Mouse (Mus musculus) bone marrow macrophage, adult 2 months (primary cell): Measurements from ENCODE around the gene Dpep2nb. TPM values are rescaled to one million over a fixed set of nuclear protein-coding genes. Genes with fewer than 3 reads are reported as not detected.
A peak's percentile ranks its signal among the peaks of the same experiment; 100 is the strongest.
"Not testable (repeated sequence)": the region's sequence is repeated elsewhere in the genome, so short reads cannot be mapped to it uniquely, and the experiment has no call there.

Source experiments
- H3K27ac ChIP-seq: 2 replicates; pipeline ENCODE4 v1.5.1; 2012; ENCODE audit warnings: low read depth, low read length; ENCODE audit not compliant: insufficient read depth
- H3K4me1 ChIP-seq: 2 replicates; pipeline ENCODE4 v1.6.1; 2012; ENCODE audit warnings: low read length; ENCODE audit not compliant: control insufficient read depth, insufficient read depth
- H3K4me3 ChIP-seq: 2 replicates; pipeline ENCODE4 v1.5.1; 2012; ENCODE audit warnings: mild to moderate bottlenecking, low read length, moderate library complexity; ENCODE audit not compliant: insufficient read depth
- CTCF ChIP-seq: IDR thresholded peaks from 2 replicates; pipeline ENCODE4 v1.5.1; 2012; ENCODE audit warnings: low read depth, mild to moderate bottlenecking, low read length, moderate library complexity
- POLR2A ChIP-seq: IDR thresholded peaks from 2 replicates; pipeline ENCODE4 v1.6.1; 2012; ENCODE audit warnings: mild to moderate bottlenecking, low read depth, low read length, borderline replicate concordance
- polyA plus RNA-seq: library from polyadenylated mRNA; stranded (reverse); fragments of >200 nt; gene quantifications from 2 replicates; pipeline ENCODE4 v1.2.4, GENCODE M21; 2012; ENCODE audit not compliant: missing spikeins, insufficient read depth, insufficient read length

Dpep2nb gene
- polyA plus RNA-seq, 1 experiment = not detected

DNA sequence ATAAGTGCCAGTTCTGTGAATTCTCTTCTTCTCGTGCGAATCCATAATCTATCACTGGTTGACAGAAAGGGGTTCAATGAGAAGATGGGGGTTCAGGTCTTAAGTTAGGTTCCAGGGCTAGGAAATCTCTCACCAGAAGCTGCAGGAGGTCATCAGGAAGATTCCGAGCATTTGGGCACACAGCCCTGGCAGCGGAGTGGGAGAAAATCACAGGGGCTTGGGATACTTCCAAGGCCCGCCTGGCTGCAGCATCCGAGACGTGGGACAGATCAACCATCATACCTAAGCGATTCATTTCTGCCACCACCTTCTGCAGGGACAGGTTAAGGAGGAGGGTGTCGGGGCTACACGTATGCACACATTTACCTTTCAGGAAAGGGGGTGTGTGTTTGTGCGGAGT, 17.2 kb downstream of the Dpep2nb start:
- H3K27ac ChIP-seq = no peak overlapping the region
- H3K4me1 ChIP-seq = peaks cover 29% of the 10 kb centered on the region
- H3K4me3 ChIP-seq = no peak overlapping the region
- TF ChIP-seq POLR2A (no peak), CTCF (no peak)

DNA sequence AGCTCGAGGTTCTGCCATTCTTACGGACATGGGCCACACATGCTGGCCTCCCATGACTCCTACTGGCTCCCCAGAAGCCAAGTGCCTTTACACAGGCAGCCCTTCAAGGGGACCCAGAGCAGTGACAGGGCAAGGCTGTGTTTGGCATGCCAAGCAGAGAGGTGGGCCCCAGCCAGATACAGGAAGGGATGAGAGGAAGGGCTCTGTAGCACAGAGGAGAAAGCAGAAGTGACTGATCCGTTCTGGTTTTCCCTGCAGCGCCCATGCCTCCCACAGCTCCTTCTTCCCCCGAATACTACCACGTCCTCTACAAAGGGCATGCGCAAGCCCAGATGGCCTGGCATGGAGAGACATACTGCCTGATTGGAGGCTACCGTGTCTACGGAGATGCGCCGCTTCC, 22.4 kb downstream of the Dpep2nb start:
- peaks cover 14% of the 10 kb centered on the region for H3K4me1 ChIP-seq
- H3K4me3 ChIP-seq = not testable (repeated sequence)
- peak overlapping the region; percentile 70 for H3K27ac ChIP-seq

DNA sequence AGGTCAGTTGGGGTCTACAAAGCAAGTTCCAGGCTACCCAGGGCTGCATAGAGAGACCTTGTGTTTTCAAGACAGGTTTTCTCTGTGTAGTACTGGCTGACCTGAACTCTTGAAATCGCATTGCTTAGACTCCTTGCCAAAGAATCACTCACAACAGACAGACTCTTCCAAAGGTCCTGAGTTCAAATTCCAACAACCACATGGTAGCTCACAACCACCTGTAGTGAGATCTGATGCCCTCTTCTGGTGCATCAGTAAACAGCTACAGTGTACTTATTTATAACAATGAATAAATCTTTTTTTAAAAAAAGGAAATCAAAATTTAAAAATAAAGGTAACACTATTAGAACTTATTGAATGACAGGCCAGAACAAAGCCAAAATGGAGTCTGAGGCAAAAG, 24.6 kb downstream of the Dpep2nb start:
- TF ChIP-seq CTCF (no peak), POLR2A (no peak)
- Histone ChIP-seq H3K27ac (no peak overlapping the region), H3K4me1 (peaks cover 24% of the 10 kb centered on the region), H3K4me3 (no peak overlapping the region)

DNA sequence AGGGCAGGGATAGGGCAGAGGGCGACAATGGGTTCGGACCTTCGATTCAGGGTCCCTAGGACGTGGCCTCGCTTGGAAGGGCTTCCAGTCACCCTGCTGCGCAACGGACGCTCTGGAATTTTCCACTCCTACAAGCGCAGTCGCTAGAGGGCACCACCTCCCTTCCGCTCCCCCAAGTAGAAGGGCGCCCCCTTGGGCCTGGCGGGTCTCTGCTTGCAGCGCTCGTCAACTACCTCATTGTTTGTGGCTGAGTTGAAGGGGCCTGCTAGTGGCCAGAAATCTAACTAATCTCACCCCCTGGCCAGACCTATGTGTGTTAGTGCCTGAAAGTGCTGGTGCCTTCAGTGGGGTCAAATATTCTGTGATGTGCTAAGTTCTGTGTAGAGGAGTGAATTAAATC, 26.4 kb downstream of the Dpep2nb start, which contains the start of gene Dpep3:
Dpep3 (minus strand) TSS at position 105 of the 400 bp plus-strand sequence.
- H3K27ac ChIP-seq = no peak within 1 kb of the TSS
- no peak within 1 kb of the TSS for H3K4me3 ChIP-seq
- TF ChIP-seq CTCF (no peak), POLR2A (no peak)

DNA sequence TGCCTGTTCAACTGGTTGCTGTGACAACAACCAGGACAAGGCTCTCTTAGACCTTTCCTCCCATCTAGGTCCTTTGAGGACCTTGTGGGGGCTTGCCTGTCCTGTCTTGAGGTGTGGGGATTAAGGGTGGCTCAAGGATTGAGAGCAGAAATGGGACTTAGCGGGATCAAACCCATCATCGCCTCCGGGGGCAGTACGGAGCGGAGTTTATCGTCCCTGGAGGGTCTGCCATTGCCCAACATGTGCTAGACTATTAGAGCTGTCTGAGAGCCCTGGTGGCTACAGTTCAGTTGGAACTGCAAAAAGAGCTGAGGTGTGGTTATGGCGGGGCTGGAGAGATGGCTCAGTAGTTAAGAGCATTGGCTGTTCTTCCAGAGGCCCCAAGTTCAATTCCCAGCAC, 30.4 kb downstream of the Dpep2nb start:
- Histone ChIP-seq H3K4me3 (no peak overlapping the region), H3K4me1 (peaks cover 10% of the 10 kb centered on the region), H3K27ac (no peak overlapping the region)
- TF ChIP-seq POLR2A (no peak), CTCF (0 out of 2 replicates have a peak, but pooled peaks have one; percentile 6)

More for the DNA sequence above, 26.4 kb downstream of the Dpep2nb start, which contains the start of gene Dpep3:
- peaks cover 24% of the 10 kb centered on the region for H3K4me1 ChIP-seq

DNA sequence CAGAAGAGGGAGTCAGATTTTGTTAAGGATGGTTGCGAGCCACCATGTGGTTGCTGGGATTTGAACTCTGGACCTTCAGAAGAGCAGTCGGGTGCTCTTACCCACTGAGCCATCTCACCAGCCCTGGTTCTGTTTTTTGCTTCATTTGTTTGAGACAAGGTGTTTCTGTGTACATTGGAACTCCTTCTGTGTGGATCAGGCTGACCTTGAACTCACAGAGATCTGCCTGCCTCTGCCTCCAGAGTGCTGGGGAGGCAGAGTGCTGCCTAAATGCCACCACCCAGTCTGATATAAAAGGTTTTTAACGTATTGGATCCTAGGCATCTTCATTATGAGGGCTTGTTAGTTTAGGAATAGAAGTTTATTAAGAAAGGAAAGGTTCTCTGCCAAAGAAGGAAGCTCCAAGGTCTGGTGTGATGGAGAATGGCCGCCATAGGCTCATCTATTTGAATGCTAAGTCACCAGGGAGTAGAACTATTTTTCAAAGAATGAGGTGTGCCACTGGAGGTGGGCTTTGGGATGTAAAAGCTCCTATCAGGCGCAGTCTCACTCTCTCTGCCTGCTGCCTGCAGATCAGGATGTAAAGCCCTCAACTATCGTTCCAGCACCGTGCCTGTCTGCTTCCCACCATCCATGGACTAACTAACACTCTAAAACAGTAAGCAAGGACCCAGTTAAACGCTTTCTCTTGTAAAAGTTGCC, 34.6 kb downstream of the Dpep2nb start:
- no peaks in the 10 kb centered on the region for H3K4me1 ChIP-seq
- no peak overlapping the region for H3K4me3 ChIP-seq
- no peak for TF ChIP-seq CTCF
- no peak for TF ChIP-seq POLR2A
- H3K27ac ChIP-seq = no peak overlapping the region

DNA sequence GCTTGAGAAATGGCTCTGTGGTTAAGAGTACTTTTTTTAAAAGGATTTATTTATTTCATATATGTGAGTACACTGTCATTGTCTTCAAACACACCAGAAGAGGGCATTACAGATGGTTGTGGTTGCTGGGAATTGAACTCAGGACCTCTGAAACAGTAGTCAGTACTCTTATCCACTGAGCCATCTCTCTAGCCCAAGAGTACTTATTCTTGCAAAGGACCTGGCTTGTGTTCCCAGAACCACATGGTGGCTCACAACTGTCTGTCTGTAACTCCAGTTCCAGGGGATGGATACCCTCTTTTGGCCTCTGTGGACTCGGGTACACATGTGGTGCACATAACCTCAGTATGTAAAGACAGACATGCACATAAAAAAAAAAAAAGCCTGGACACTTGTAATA, 36.4 kb downstream of the Dpep2nb start:
- H3K4me1 ChIP-seq = peaks cover 5% of the 10 kb centered on the region; the same call in 1 of the 2 replicates
- TF ChIP-seq CTCF (no peak), POLR2A (no peak)
- H3K27ac ChIP-seq = no peak overlapping the region
- no peak overlapping the region for H3K4me3 ChIP-seq

DNA sequence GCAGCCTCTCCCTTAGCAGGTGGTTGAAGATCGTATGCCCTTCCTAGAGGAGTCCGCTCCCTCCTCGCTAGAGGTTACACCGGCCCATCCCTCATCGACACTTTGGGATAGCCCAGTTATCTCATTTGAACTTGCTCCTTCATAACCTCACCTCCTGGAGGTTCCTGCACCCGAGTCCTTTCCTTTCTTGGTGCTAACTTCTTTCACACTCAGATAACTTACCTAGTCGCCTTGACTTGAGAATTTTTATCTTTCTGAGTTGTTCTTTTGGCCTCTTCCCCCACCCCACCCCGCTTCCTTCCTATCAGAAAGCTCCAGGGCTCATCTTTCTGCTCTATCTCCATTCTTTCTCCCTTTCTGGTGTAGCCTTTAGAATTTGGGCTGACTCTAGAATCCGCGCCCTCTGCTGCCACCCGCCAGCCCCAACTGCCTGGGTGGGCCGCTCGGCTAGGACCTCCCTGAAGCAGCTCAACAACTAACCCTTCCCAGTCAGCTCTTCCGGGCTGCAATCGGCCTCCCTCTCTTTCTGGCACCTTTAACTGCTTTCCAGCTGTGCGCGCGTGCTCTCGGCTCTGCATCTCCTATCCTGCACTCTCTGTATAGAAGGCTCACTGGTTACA, 39.0 kb downstream of the Dpep2nb start:
- Histone ChIP-seq H3K4me1 (peaks cover 5% of the 10 kb centered on the region; the same call in 1 of the 2 replicates), H3K4me3 (no peak overlapping the region; the same call in 1 of the 2 replicates), H3K27ac (no peak overlapping the region)
- TF ChIP-seq CTCF (no peak), POLR2A (no peak)

DNA sequence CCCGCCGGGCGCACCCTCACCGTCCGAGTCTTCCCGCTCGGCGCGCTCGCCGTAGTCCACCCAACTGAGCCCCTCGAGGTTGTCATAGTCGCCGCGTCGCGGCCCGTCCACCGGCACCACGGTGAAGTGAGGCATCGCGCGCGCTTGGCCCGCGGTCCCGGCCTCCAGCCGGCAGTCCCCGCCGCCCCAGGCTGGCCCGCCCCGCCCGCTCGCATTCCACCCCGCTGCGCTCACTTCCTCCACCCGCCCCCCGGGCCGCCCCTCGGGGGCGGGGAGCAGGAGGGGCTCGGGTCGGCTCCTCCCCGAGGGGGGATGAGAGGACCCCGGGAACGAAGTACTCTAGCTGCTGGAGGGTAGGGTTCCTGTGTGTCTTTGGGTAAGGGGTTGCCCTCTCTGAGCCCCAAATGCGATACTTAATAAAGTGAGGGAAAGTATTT, 39.9 kb downstream of the Dpep2nb start, which contains the start of gene Slc12a4:
Slc12a4 (minus strand) TSS at position 193 of the 437 bp plus-strand sequence.
- H3K27ac ChIP-seq = no peak within 1 kb of the TSS
- TF ChIP-seq POLR2A = no peak
- TF ChIP-seq CTCF = no peak
- peak within 1 kb of the TSS; percentile 88 for H3K4me3 ChIP-seq
- peaks cover 5% of the 10 kb centered on the region; the same call in 1 of the 2 replicates for H3K4me1 ChIP-seq

DNA sequence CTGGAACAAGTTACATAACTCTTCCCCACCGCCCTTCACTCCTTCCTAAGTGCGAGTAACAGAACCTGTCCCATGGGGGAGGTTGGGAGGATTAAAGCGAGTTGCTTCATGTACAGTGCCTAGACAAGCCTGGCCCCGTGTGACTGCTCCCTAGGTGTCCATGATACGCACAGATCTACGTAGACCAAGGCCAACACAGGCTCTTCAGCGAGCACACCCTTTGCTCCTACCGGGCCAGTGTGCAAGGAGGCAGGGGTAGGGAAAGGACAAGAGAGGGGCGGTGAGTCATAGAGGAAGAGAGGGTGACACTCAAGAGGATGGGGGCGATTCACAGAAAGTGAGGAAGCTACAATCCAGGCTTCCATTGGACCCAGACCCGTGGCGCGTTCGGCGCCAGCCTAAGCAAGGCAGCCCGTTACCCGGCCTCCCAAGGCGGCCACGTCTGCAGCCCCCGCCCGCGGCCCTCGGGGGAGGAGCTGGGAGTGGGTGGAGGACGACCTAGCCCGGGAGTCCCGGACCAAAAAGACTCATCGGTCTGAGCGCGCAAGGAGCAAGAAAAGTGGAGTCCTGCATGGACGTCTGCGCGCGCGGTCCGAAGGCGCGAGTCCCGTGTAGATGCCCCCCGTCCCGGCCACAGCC, 40.4 kb downstream of the Dpep2nb start:
- TF ChIP-seq CTCF (no peak), POLR2A (no peak)
- Histone ChIP-seq H3K27ac (no peak overlapping the region), H3K4me3 (peak overlapping the region; percentile 88), H3K4me1 (peaks cover 5% of the 10 kb centered on the region; the same call in 1 of the 2 replicates)
